Mouse (Mus musculus) adrenal gland, postnatal 25 days (tissue): ENCODE data around the gene B430305J03Rik. TPM values are rescaled to one million over a fixed set of nuclear protein-coding genes. Genes with fewer than 3 reads are reported as not detected.
A peak's percentile ranks its signal among the peaks of the same experiment; 100 is the strongest.

Source experiments
- DNase-seq: peaks from one replicate; pipeline ENCODE4 v3.0.0; 2021; ENCODE audit warnings: mixed read lengths
- long read RNA-seq: library from polyadenylated mRNA; stranded (forward); transcript quantifications from one replicate; pipeline ENCODE4 v2.0.0, GENCODE M21; 2021
- total RNA-seq: library from RNA; stranded (reverse); gene quantifications from 2 replicates; pipeline ENCODE4 v1.2.3, GENCODE M21; 2021

The B430305J03Rik gene
- total RNA-seq, result 0.09 TPM in 1 of 2 replicates, not detected in the other
- long read RNA-seq, result 0 reads

- DNase-seq, result no peak
These were observed at the start of gene B430305J03Rik for GRCm38 (mm10) chr3:61365779-61366373. Gene B430305J03Rik, minus strand, starts transcription at chr3:61365951.

GRCm38 (mm10) chr3:61409683-61410082, 43.9 kb upstream of the B430305J03Rik start:
- DNase-seq, result no peak

DNA sequence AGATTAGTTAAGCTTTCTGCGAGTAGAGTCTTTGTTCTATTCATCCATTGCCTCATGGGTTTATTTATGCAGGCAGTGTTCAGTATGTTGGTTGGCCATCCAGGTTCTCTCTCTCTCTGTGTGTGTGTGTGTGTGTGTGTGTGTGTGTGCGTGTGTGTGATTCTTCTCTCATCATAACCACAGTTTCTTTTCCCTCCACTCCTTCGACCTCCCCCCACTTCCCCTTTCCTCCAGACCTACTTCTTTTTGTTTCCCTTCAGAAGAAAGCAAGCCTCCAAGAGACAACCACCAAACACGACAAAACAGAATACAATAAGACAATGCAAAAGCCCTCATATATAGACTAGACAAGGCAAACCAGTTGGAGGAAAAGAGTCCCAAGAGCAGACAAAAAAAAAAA, 41.2 kb upstream of the B430305J03Rik start:
- DNase-seq, result no peak

GRCm38 (mm10) chr3:61400823-61401387, 35.2 kb upstream of the B430305J03Rik start:
- DNase-seq, result no peak

DNA sequence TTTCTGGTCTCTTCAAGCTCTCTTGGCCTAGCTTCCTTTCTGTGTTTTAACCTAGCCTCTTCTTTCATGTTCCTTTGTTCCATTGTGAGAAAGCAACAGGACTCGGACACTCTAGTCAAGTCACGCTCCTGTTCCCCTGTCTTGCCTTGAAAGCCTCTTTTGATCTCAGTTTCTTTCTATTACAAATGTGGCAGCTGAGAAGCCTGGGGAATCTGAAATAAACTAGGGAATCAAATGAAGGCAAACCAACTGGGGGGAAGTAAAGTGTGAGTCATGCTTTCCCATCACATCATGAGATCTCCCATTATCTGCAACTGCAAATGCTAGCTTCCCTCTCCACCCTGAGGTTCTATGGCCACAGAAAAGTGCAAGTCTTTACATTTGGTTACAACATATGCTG, 31.0 kb upstream of the B430305J03Rik start:
- no peak for DNase-seq

DNA sequence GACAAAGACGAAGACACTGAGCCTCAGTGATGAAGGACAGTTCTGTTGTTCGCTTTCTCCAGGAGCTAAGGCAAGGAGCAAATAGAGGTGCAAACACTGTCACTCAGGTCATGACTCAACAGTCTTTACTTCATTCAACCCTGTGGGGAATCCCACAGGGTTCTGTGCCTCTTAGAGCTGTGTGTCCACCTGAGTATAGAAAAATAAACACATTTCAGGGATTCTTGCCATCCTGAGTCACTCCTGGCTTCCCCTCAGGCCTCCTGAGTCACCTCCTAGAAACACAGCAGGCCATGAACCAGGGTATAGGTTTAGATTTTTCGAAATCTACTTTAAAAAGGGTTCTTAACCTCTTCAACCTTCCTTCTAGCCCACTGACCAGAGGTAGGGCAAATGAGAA, 29.6 kb upstream of the B430305J03Rik start:
- DNase-seq, result no peak

- DNase-seq, result no peak
These were observed 27.8 kb upstream of the B430305J03Rik start for GRCm38 (mm10) chr3:61393520-61393919.

GRCm38 (mm10) chr3:61392881-61393280, 27.1 kb upstream of the B430305J03Rik start:
- DNase-seq, result no peak

GRCm38 (mm10) chr3:61391564-61391963, 25.8 kb upstream of the B430305J03Rik start:
- no peak for DNase-seq

- no peak for DNase-seq
These were observed 20.6 kb upstream of the B430305J03Rik start for GRCm38 (mm10) chr3:61386368-61386767.

- DNase-seq, result no peak
These were observed 10.2 kb upstream of the B430305J03Rik start for GRCm38 (mm10) chr3:61376001-61376400.

DNA sequence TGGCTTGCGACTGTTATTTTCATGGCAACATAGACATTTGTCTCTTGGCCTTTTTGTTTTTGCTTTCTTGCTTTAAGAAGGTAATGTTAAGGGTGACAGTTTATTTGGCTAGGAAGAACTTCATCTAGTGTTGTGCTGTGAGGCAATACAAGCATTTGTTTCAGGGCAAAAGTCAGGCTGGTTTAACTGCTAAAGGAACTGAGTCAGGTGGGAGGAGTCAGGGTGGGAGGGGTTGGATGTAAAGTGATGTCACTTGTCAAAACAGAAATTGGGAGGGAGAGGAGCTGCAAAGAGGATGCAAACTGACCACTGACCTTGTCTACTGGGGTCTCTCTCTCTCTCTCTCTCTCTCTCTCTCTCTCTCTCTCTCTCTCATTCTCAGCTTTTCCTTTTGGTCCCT, 2.7 kb upstream of the B430305J03Rik start:
- no peak for DNase-seq

- peak; percentile 47 for DNase-seq
These were observed 573 bp downstream of the B430305J03Rik start for GRCm38 (mm10) chr3:61364978-61365778.

DNA sequence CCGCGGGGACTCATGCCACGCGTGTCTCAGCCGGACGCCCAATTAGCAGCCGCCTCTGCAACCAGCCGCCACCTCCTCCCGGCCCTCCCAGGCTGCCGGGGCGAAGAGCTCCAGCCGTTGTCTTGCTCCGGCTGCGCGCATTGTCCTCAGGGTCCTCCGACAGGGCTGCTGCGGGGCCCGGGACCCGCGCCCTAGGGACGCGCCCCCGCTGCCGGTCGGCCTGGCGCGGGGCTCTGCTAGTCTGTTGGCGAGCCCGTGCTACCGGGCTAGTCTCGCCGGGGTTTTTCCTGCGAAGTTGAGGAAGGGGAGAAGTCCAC, 1.1 kb downstream of the B430305J03Rik start:
- no peak for DNase-seq

- peak; percentile 98 for DNase-seq
These were observed 1.6 kb downstream of the B430305J03Rik start for GRCm38 (mm10) chr3:61363989-61364660.

DNA sequence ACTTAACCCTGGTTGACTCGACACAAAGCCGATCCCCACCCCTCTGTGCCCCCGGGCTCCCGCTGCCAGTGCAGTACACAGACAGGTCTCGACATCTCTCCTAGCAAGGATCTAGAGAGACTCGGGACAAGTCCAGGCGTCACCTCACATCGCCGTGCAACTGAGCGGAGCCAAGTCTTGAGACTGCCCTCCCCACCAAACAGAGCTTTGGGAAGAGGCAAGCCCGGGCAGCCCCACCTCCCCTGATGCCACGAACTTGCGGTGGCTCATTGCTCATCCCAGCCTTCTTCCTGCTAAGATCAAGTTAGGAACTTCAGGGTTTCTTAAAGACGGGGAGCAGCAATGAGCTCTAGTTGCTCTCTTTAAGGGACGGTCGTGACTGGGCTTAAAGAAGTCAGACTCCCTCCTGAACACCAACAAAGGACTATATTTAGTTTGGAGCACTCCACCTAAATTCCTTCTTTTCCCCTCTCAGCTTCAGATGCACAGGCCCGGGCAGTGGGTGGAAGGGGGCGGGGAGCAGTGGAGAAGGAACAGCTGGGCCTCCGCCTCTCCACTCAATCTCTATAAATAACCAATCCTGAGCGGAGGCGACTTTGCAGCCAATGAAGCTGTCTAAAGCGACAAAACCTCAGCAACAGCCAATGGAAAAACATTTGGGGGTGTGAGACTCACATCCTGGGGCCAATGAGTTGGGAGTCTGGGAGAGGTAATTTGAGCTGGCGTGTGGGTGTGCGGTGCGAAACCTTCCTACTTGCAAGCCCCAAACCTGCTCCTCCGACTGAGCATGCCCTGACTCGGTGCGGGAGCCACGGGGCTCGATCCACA, 2.4 kb downstream of the B430305J03Rik start:
- DNase-seq, result peak; percentile 85

GRCm38 (mm10) chr3:61362821-61363160, 3.0 kb downstream of the B430305J03Rik start:
- DNase-seq, result peak; percentile 12

DNA sequence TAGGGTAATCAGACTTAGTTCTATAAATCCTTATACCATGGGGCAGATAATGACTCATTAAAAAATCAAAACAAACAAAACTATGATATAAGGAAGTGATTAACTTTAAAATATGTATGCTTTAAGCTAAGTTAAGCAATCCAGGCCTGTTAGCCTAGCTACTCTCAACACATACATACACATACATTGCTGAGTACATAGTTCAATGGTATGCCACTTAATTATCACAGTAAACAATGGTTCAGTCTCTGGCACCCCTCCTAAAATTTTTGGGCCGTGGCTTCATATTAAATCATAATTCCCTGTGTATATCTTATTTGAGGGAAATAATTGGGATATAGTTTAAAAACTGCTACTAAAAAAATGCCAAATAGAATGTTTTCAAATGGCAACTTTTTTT, 4.4 kb downstream of the B430305J03Rik start, which contains the start of gene Rap2b:
TSS of gene Rap2b (plus strand) at position 301 of the 400 bp plus-strand sequence.
- DNase-seq, result no peak

DNA sequence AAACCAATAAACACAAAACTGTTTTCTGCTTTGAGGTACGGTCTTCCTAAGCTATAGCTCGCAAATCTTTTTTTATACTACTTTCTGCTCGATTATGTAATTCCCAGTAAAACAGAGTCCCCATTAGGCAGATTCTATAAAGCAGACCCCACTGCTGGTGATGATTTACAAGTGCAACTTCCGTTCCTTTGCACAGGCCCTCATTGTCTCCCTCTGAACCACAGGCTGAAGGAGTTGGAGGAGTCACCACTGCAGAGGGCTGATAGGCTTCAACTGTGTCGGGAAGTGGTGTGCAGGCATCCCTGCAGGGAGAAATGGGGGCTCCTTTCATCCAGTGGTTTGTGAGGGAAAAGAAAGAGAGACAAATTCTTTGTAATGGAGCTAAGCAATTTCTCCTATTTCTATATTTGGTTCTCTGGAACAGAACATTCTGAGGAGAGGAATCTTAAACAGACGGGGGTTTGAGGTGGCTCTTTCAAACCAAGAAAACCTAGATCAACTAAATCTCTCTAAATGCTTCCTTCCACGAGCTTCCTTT, 6.9 kb downstream of the B430305J03Rik start:
- DNase-seq, result no peak

DNA sequence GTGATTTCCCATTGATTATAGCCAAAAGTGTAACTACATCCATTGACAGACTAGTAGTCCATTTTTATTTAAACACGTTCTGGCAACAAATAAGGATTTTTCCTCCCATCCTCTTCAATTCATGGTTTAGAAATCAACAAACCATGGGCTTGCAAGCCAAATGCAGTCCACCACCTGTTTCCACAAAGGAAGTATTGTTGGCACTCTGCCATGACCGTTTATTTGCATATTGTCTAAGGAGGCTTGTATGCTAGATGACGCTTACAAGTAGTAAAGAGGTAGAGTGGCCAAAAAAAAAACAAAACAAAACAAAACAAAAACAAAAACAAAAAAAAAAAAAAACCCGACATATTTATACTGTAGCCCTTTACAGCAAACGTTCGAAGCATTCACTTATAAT, 7.6 kb downstream of the B430305J03Rik start:
- DNase-seq, result no peak

GRCm38 (mm10) chr3:61355464-61355863, 10.3 kb downstream of the B430305J03Rik start:
- DNase-seq, result no peak

- DNase-seq, result no peak
These were observed 16.3 kb downstream of the B430305J03Rik start for GRCm38 (mm10) chr3:61349433-61349832.
